Mouse (Mus musculus) lung, adult 2 months (tissue): Measurements from ENCODE around the gene Parp14. TPM values are rescaled to one million over a fixed set of nuclear protein-coding genes. Genes with fewer than 3 reads are reported as not detected.

ENCODE experiments used
- DNase-seq: peaks from one replicate; pipeline ENCODE4 v3.0.0; 2022
- H3K4me1 ChIP-seq: fragments of 200-500 bp; 2 replicates; pipeline ENCODE4 v1.6.1; 2011; ENCODE audit warnings: low read length; ENCODE audit not compliant: control insufficient read depth, insufficient read depth
- H3K4me3 ChIP-seq: fragments of 200-500 bp; replicated peaks from 2 replicates; pipeline ENCODE3; 2011; ENCODE audit warnings: low read depth, mild to moderate bottlenecking, control low read depth, low read length; ENCODE audit errors: extremely low read depth
- CTCF ChIP-seq: fragments of 200-500 bp; IDR thresholded peaks from 2 replicates; pipeline ENCODE4 v1.5.1; 2011; ENCODE audit warnings: mild to moderate bottlenecking, low read length, control low read depth; ENCODE audit not compliant: insufficient read depth
- POLR2A ChIP-seq: fragments of 200-500 bp; IDR thresholded peaks from 2 replicates; pipeline ENCODE4 v1.6.1; 2011; ENCODE audit warnings: low read depth, mild to moderate bottlenecking, control low read depth, low read length, borderline replicate concordance; ENCODE audit errors: extremely low read depth
- WGBS: fragments of 180-500 bp; shearing (Covaris S2); methylation state at CpG from one replicate; pipeline ENCODE4 v1.1.7; 2018; 5-methylcytosine and 5-hydroxymethylcytosine counted together
- polyA plus RNA-seq: library from polyadenylated mRNA; depleted of rRNA; stranded (reverse); fragments of >200 nt; gene quantifications from 2 replicates; pipeline ENCODE4 v1.2.3, GENCODE M21; 2012; rRNA removed

Gene Parp14
- polyA plus RNA-seq, 1 experiment = 10.0 TPM

- TF ChIP-seq CTCF (no peak), POLR2A (no peak)
- H3K4me3 ChIP-seq = no peak overlapping the region
- H3K4me1 ChIP-seq = no peaks in the 10 kb centered on the region
- 85% methylated on average over 8 of the region's 8 CpGs for WGBS
- DNase-seq = no peak
Measured at GRCm38 (mm10) chr16:35787568-35788189, 83.7 kb downstream of the Parp14 start.

- WGBS = 87% methylated on average over 6 of the region's 6 CpGs
- DNase-seq = no peak
Measured at GRCm38 (mm10) chr16:35787163-35787562, 84.2 kb downstream of the Parp14 start.

GRCm38 (mm10) chr16:35784134-35784725 lies 87.1 kb downstream of the Parp14 start:
- DNase-seq = no peak
- no peaks in the 10 kb centered on the region for H3K4me1 ChIP-seq
- WGBS = 57% methylated on average over 7 of the region's 7 CpGs
- no peak overlapping the region for H3K4me3 ChIP-seq
- no peak for TF ChIP-seq CTCF
- no peak for TF ChIP-seq POLR2A

More at GRCm38 (mm10) chr16:35787163-35787562, 84.2 kb downstream of the Parp14 start:
- no peak overlapping the region for H3K4me3 ChIP-seq
- TF ChIP-seq POLR2A = no peak
- TF ChIP-seq CTCF = no peak
- no peaks in the 10 kb centered on the region for H3K4me1 ChIP-seq

GRCm38 (mm10) chr16:35783207-35783573 lies 88.2 kb downstream of the Parp14 start:
- TF ChIP-seq CTCF = no peak
- TF ChIP-seq POLR2A = no peak
- 78% methylated on average over 3 of the region's 3 CpGs for WGBS

More at GRCm38 (mm10) chr16:35783207-35783573, 88.2 kb downstream of the Parp14 start:
- Histone ChIP-seq H3K4me1 (no peaks in the 10 kb centered on the region), H3K4me3 (no peak overlapping the region)
- DNase-seq = no peak

Other genes starting within 250 kb of the Parp14 start
- 31.8 and 41.7 TPM in 2 replicates for gene Dirc2, start 102.2 kb downstream of the Parp14 start, polyA plus RNA-seq
- 4.2 and 5.8 TPM in 2 replicates for gene Hspbap1, start 101.2 kb downstream of the Parp14 start, polyA plus RNA-seq
- 5.9 and 8.2 TPM in 2 replicates for gene Parp9, start 66.9 kb upstream of the Parp14 start, polyA plus RNA-seq
- gene Dtx3l, start 67.6 kb upstream of the Parp14 start, polyA plus RNA-seq = 5.9 and 7.8 TPM in 2 replicates
- gene Kpna1, start 107.2 kb upstream of the Parp14 start, polyA plus RNA-seq = 4.2 and 7.4 TPM in 2 replicates
- 1.2 and 2.5 TPM in 2 replicates for gene Wdr5b, start 169.6 kb upstream of the Parp14 start, polyA plus RNA-seq
- 39.7 and 41.3 TPM in 2 replicates for gene Fam162a, start 200.1 kb upstream of the Parp14 start, polyA plus RNA-seq
- gene Ccdc58, start 200.1 kb upstream of the Parp14 start, polyA plus RNA-seq = 3.6 and 6.8 TPM in 2 replicates